Mouse (Mus musculus) embryonic facial prominence, embryonic 11.5 days (tissue): ENCODE results near the gene Sh3rf3. TPM values are rescaled to one million over a fixed set of nuclear protein-coding genes. Genes with fewer than 3 reads are reported as not detected.
A peak's percentile ranks its signal among the peaks of the same experiment; 100 is the strongest.

Experiments
- ATAC-seq: fragments of 200-750 bp; cut with Nextera tagmentation; replicated peaks from 2 replicates; pipeline ENCODE4 v1.8.0; 2017; ENCODE audit warnings: low read depth; ENCODE audit not compliant: insufficient number of reproducible peaks, low FRiP score, low TSS enrichment
- DNase-seq: peaks from one replicate; pipeline ENCODE4 v3.0.0-alpha.2; 2015; ENCODE audit warnings: low spot score
- H3K27ac ChIP-seq: fragments of 300-500 bp; sonication (generic); replicated peaks from 2 replicates; pipeline ENCODE4 v1.5.1; 2014; ENCODE audit warnings: mild to moderate bottlenecking, low read depth, low read length, control low read depth
- H3K27me3 ChIP-seq: fragments of 300-500 bp; sonication (generic); 2 replicates; pipeline ENCODE4 v1.6.1; 2014; ENCODE audit warnings: mild to moderate bottlenecking, low read length, moderate library complexity, mixed read lengths; ENCODE audit not compliant: control insufficient read depth, insufficient read depth
- H3K36me3 ChIP-seq: fragments of 300-500 bp; sonication (generic); replicated peaks from 2 replicates; pipeline ENCODE4 v1.6.1; 2014; ENCODE audit warnings: low read depth, mild to moderate bottlenecking, low read length, moderate library complexity, mixed read lengths; ENCODE audit not compliant: control insufficient read depth, insufficient read depth
- H3K4me1 ChIP-seq: fragments of 300-500 bp; sonication (generic); 2 replicates; pipeline ENCODE4 v1.6.1; 2014; ENCODE audit warnings: low read length, mixed read lengths; ENCODE audit not compliant: control insufficient read depth, insufficient read depth
- H3K4me2 ChIP-seq: fragments of 300-500 bp; sonication (generic); 2 replicates; pipeline ENCODE4 v1.6.1; 2014; ENCODE audit warnings: low read depth, mild to moderate bottlenecking, control low read depth, low read length, moderate library complexity
- H3K4me3 ChIP-seq: fragments of 300-500 bp; sonication (generic); 2 replicates; pipeline ENCODE4 v1.5.1; 2014; ENCODE audit warnings: low read depth, low read length, control low read depth
- H3K9ac ChIP-seq: fragments of 300-500 bp; sonication (generic); replicated peaks from 2 replicates; pipeline ENCODE4 v1.6.1; 2014; ENCODE audit warnings: mild to moderate bottlenecking, control low read depth, low read length
- H3K9me3 ChIP-seq: fragments of 300-500 bp; sonication (generic); replicated peaks from 2 replicates; pipeline ENCODE4 v1.6.1; 2016; ENCODE audit warnings: mild to moderate bottlenecking, low read length, inconsistent platforms, mixed read lengths; ENCODE audit not compliant: control insufficient read depth
- WGBS: fragments of 180-500 bp; shearing (Covaris S2); extraction: QIAGEN DNeasy Blood & Tissue Kit; methylation state at CpG from one replicate; pipeline ENCODE4 v1.1.7; 2014; 5-methylcytosine and 5-hydroxymethylcytosine counted together
- polyA plus RNA-seq: library from polyadenylated mRNA; unstranded; fragments of >200 nt; fragmentation: Nextera tagmentation; extraction: Ambion mirVana; gene quantifications from 2 replicates; pipeline ENCODE4 v1.2.1, GENCODE M21; 2014

Gene Sh3rf3
- polyA plus RNA-seq, 1 experiment from 2014 or later, result 0.98 TPM

DNA sequence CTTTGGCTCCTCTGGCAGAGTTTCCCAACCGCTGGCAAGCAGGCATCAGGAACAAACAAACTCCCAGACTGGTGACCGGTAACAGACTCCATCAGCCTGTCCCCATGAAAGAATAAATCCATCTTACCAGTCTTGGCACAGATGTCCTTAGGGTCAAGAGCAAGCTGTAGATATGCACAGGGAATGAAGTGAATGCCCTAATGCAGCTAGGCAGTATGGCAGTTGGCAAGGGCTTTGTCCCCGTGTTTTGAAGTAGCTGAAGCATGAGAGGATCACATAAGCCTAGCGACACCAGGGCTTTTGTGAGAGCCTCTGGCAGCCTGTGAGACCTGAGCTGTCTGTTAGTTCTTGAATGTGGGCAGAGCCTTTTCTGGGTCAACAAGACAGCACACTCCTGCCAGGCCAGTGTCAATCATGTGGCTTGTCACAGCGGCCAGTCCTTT, 93.9 kb downstream of the Sh3rf3 start:
- no peak overlapping the region for H3K27ac ChIP-seq
- H3K4me3 ChIP-seq, result no peak overlapping the region
- H3K4me1 ChIP-seq, result no peaks in the 10 kb centered on the region
- no peak overlapping the region for H3K9ac ChIP-seq
- WGBS, result 66% methylated on average over 5 of the region's 5 CpGs
- ATAC-seq (no peak), DNase-seq (no peak)
- H3K36me3 ChIP-seq, result no peaks in the 10 kb centered on the region
- no peak overlapping the region for H3K4me2 ChIP-seq
- H3K27me3 ChIP-seq, result no peaks in the 10 kb centered on the region
- no peaks in the 10 kb centered on the region for H3K9me3 ChIP-seq

DNA sequence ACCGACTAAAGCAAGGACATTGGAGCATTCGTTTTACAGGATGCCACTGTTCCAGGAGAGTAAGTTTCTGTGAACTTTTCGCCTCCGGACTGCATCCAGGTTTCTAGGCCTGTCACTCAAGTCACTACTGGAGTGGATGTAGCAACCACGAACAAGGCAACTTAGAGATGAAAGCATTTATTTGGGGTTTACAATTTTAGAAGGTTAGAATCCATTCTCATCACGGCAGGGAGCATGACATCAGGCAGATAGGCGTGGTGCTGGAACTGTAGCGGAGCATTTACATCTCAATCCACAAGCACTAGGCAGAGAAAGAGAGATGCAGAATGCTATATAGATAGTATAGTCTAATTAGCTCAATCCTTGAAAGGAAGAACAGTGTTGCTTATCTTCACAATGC, 95.3 kb downstream of the Sh3rf3 start:
- no peaks in the 10 kb centered on the region for H3K27me3 ChIP-seq
- WGBS, result 84% methylated on average over 8 of the region's 8 CpGs
- no peaks in the 10 kb centered on the region for H3K36me3 ChIP-seq
- no peaks in the 10 kb centered on the region for H3K4me1 ChIP-seq
- ATAC-seq, result no peak
- H3K9me3 ChIP-seq, result no peaks in the 10 kb centered on the region
- no peak for DNase-seq
- no peak overlapping the region for H3K4me2 ChIP-seq
- H3K27ac ChIP-seq, result no peak overlapping the region
- no peak overlapping the region for H3K4me3 ChIP-seq
- no peak overlapping the region for H3K9ac ChIP-seq

DNA sequence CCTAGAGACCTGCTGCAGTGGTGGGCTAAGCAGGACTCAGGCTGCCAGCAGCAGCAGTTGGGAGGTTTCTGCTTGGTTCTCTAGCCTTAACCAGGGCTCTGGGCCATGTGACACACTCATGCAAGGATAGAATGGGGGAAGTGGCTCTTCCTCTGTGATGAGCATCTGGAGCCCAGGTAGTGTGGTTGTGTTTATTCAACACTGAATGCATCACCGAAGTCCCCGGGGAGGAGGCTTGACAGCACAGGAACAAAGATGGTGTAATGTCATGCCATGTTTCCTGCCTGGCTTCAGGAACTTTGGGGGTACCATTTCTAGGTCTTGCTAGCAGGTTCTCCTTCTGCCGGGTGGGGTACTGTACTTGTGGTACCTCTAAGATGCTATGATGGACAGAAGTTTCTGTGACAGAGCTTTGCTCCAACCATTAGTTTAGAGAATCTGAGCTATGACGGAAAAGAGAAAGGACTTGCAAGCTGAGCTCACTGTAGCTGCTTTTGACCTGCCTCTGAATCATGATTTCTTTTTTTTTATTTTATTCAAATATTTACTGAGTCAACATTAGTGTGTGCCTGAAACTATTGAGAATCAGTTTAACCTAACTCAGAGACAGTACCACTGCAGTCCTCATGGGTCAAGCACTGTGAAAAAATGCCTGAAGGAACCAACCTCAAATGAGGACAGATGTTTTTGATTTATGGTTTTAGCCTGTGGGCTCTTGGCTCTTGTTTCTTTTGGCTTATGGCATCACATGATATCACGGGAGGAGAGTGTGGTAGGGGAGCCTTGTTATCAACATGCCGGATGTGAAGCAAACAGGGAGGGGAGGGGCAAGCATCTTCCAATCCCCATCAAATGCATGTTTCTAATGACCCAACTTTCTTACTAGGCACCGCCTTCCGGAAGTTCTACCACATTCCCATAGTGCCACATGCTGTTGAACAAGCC, 102.4 kb downstream of the Sh3rf3 start:
- H3K36me3 ChIP-seq, result no peaks in the 10 kb centered on the region
- WGBS, result 73% methylated on average over 8 of the region's 8 CpGs
- no peak; the same call in 1 of the 2 replicates for ATAC-seq
- no peaks in the 10 kb centered on the region for H3K9me3 ChIP-seq
- no peak overlapping the region for H3K27ac ChIP-seq
- no peaks in the 10 kb centered on the region for H3K27me3 ChIP-seq
- no peak overlapping the region for H3K4me2 ChIP-seq
- no peak overlapping the region for H3K9ac ChIP-seq
- no peak overlapping the region for H3K4me3 ChIP-seq
- DNase-seq, result peak; percentile 49
- H3K4me1 ChIP-seq, result no peaks in the 10 kb centered on the region

DNA sequence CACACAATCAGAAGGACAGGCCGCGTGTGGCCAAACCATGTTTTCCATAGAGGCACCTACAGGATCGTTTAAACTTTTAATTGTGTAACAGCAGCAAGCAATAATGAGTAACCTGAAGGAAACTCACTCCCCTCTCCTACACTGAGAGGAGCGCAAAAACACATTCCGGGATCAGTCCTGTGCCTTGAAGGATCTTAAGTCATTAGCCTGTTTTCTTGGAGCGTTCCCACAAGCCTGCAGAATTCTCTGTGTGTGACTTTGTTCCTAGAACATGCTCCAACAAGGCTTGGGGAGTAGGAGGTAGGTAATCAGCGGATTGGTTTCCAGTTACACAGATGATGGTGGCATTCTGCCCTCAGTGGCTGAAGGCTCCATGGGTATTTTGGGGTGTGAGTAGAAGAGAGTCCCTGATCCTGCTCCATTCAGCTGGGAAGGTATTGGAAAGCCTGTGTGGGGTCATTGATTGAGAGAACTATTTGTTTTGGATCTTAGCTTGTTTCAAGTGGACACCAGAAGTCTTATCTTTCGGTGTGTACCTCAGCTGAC, 108.6 kb downstream of the Sh3rf3 start:
- DNase-seq, result no peak
- WGBS, result 83% methylated on average over 8 of the region's 8 CpGs
- Histone ChIP-seq H3K9me3 (no peaks in the 10 kb centered on the region), H3K4me3 (no peak overlapping the region), H3K27ac (no peak overlapping the region), H3K4me2 (no peak overlapping the region), H3K27me3 (no peaks in the 10 kb centered on the region), H3K36me3 (no peaks in the 10 kb centered on the region), H3K9ac (no peak overlapping the region), H3K4me1 (no peaks in the 10 kb centered on the region)
- ATAC-seq, result no peak

DNA sequence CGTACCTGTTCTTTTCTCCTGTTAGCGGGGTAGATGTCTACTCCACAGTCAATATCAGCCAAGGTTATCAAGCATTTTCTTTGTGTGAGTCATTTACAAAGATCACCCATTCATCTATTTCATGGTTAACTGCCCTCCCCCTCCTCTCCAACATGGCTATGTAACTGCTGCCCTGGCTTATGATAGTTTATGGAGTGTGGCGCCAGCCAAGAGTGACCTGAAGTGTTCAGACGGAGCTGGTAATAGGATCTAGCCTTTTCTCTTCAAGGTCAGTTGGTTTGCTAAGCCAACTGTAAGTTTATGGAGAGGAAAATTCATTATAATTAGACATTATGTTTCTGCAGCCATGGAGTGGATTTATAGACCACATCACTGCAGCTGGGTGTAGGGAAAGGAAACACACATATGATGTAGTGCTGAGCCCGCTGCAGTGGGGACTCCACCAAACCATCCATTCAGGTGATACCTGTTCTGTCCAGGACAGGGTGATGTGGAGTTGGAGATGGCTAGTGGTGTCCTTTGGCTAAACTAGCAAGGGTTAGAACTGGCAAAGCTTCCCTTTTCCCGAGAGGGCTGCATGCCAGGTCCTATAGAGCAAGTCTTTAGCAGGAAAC, 109.2 kb downstream of the Sh3rf3 start:
- no peak overlapping the region for H3K27ac ChIP-seq
- DNase-seq (no peak), ATAC-seq (no peak)
- 92% methylated on average over 6 of the region's 6 CpGs for WGBS
- no peaks in the 10 kb centered on the region for H3K27me3 ChIP-seq
- no peaks in the 10 kb centered on the region for H3K36me3 ChIP-seq
- no peak overlapping the region for H3K4me2 ChIP-seq
- H3K4me1 ChIP-seq, result no peaks in the 10 kb centered on the region
- no peaks in the 10 kb centered on the region for H3K9me3 ChIP-seq
- no peak overlapping the region for H3K9ac ChIP-seq
- H3K4me3 ChIP-seq, result no peak overlapping the region

DNA sequence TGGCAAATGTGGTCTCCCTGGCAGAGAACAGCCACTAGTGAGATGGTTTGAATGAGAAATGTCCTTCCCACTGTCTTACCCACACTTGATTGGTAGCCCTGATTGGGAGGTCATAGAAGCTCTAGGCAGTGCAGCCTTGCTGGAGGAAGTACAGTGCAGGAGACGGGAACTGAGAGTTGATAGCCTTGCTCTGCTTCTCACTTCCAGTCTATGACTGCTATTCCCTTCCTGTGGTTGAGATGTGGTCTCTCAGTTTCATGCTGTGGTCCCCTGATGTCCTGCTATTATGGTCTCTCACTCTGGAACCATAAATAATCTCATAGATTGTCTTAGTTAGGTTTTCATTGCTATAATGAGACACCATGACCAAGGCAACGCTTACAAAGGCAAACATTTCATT, 109.8 kb downstream of the Sh3rf3 start:
- Histone ChIP-seq H3K4me1 (no peaks in the 10 kb centered on the region), H3K9me3 (no peaks in the 10 kb centered on the region), H3K4me2 (no peak overlapping the region), H3K9ac (no peak overlapping the region), H3K27ac (no peak overlapping the region), H3K36me3 (no peaks in the 10 kb centered on the region), H3K27me3 (no peaks in the 10 kb centered on the region), H3K4me3 (no peak overlapping the region)
- WGBS, result 81% methylated on average over 2 of the region's 2 CpGs
- ATAC-seq (no peak), DNase-seq (no peak)

DNA sequence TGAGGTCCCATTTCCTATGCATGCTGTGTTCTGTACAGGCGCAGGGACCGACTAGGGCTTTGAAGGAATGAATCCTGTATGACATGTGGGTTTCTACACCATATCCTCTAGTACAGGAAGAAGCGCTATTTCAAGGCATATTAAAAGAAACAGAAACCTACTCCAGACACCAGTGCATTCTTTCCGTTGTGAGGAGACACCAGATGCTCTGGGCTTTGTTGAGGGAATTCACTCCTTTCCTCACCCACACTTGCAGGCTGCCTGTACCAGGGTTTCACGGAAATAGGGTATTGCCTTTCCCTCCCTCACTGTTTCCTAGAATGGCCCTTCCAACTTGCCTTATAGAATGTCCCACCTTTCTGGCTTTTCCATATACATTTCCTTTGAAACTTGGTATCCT, 113.4 kb downstream of the Sh3rf3 start:
- ATAC-seq (no peak), DNase-seq (no peak)
- Histone ChIP-seq H3K27me3 (no peaks in the 10 kb centered on the region), H3K9ac (no peak overlapping the region), H3K9me3 (no peaks in the 10 kb centered on the region), H3K36me3 (no peaks in the 10 kb centered on the region), H3K4me3 (no peak overlapping the region), H3K27ac (no peak overlapping the region), H3K4me1 (no peaks in the 10 kb centered on the region), H3K4me2 (no peak overlapping the region)
- 84% methylated on average over 5 of the region's 5 CpGs for WGBS

DNA sequence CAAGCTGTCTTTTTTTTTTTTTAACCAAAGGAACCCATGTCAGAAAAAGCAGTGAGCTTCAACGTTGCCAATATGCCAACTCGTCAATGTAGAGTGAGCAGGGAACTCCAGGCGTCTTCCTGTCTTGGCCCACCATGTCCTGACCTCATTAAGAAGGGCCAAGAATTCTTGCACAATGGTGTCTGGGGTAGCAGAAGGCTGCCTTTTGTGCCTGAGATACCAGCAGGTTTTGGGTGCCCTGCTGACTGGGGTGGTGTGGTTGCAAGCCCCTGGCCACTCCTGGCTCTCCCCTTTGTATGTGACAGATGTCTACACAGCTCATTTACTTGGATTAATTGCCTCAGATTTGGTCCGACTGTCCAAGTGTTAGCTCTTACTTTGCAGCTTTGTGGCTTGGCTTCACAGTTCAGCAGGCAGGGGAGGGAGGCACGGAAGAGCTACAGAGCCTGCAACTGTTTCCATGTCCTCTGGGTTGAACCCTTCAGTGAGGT, 115.8 kb downstream of the Sh3rf3 start:
- Histone ChIP-seq H3K9ac (no peak overlapping the region), H3K36me3 (no peaks in the 10 kb centered on the region), H3K4me2 (no peak overlapping the region), H3K9me3 (no peaks in the 10 kb centered on the region), H3K27me3 (no peaks in the 10 kb centered on the region), H3K27ac (no peak overlapping the region), H3K4me3 (no peak overlapping the region), H3K4me1 (no peaks in the 10 kb centered on the region)
- ATAC-seq (no peak), DNase-seq (no peak)
- 57% methylated on average over 5 of the region's 5 CpGs for WGBS
